Mouse (Mus musculus): ENCODE measurements around the gene C2cd4a.

GRCm38 (mm10) chr9:67794668-67795067 lies 37.5 kb downstream of the C2cd4a start:
- TF ChIP-seq CTCF (IDR thresholded peaks at IDR 0.05; ENCODE audit: control insufficient read depth, insufficient read depth, insufficient read length) (no peak), MAX (IDR thresholded peaks at IDR 0.05) (no peak), MYOG (IDR thresholded peaks at IDR 0.05; ENCODE audit: control insufficient read depth, extremely low read depth, insufficient read length) (no peak), USF1 (IDR thresholded peaks at IDR 0.05; ENCODE audit: low read depth) (no peak), MYOD1 (IDR thresholded peaks at IDR 0.05; ENCODE audit: control insufficient read depth, insufficient read length, low read depth) (no peak), CEBPB (IDR thresholded peaks at IDR 0.05; ENCODE audit: low read depth) (no peak), FOSL1 (IDR thresholded peaks at IDR 0.05; ENCODE audit: insufficient read depth, low read length, poor library complexity, severe bottlenecking) (no peak)

Measured in C2C12 (cell line).